Mouse (Mus musculus): Measurements from ENCODE around the gene Cpsf6.
A peak's percentile ranks its signal among the peaks of the same experiment; 100 is the strongest.
"Not testable (repeated sequence)": the region's sequence is repeated elsewhere in the genome, so short reads cannot be mapped to it uniquely, and the experiment has no call there.

The Cpsf6 gene

DNA sequence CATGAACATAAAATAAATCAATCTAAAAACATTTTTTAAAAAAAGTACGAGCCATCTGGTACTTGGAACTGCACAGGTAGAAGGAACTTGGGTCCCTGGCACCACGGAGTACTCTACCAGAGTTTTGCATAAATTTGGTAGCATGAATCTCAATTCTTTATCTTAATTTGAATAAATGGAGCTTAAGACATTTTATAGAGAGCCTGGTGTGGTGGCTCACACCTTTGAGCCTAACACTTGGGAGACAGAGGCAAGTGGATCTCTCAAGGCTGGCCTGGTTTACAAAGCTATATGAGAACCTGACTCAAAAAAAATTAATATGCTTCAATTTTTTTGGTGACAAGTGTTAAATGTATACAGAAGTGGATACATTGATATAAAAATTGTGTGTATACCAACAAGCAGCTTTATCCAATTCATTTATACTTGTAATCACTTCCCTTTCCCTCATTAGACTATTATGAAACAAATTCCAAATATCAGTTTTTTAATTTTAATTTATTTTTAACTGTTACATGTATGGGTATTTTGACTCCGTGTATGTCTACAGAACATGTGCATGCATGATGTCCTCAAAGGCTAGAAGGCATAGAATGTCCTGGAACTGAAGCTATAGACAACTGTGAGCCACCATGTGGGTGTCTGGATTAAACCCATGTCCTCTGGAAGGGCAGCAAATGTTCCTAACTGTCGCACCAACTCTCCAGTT is 20.6 kb upstream of the Cpsf6 start:
- no peak for DNase-seq (ENCODE audit: extremely low spot score, low spot score)

DNA sequence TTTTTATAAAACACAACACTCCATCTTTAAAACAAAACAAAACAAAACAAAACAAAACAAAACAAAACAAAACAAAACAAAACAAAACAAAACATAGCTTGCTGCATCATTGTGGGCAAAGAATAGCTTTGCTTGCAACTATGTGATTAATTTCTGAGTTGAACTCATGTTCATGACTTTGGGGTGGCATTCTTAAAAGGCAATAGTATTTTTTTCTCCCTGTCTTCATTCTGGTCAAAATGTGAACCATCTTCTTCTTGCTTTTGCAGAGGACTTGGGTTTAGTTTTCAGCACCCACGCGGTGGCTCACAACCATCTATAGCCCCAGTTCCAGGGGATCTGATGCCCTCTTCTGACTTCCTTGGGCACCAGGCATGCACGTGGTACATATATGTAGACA is 20.0 kb upstream of the Cpsf6 start:
- DNase-seq (ENCODE audit: extremely low spot score, low spot score): no peak

DNA sequence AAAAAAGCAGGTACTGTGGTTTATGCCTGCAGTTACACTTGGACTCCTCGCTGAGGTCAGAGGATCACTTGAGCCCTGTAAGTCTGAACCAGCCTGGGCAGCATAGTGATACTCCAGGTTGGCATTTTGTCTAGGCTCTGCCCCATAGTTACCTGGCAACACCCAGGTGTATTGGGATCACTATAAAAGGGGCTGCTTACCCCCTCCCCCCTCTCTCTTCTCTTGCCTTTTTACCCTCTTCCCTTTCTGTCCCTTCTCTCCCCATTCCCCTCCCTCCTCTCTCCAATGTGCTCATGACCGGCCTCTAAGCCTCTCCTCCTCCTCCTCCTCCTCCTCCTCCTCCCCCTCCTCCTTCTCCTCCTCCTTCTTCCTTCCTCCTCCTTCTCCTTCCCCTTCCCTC is 19.4 kb upstream of the Cpsf6 start:
- no peak for DNase-seq (ENCODE audit: extremely low spot score, low spot score)

DNA sequence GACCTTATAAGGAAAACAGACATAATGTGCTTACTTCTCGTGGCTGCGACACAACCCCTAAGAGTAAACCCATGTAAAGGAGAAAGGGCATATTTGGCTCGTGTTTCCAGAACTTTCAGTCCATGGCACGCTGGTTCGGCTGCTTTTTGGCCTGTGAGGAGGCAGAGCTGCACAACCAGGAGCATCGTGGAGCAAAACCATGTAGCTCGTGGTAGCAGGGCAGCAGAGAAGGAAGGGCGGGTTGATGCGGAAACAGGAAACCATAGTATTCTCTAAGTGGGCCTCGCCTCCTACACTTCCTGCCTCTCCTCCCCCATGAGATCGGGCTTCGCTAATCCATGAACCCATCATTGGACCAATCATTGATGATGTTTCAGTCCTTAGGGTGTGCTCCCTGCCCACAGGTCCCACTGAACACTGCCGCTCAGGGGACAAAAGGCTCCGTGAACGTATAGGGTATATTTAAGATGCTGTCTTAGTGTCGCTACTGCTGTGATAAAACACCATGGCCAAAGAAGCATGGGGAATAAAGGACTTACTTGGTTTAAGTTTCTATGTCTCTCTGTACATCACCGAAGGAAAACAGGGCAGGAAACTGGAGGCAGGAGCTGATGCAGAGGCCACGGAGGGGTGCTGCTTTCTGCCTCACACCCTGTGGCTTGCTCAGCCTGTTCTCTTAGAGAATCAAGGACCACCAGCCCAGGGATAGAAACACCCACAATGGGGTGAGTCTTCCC is 18.4 kb upstream of the Cpsf6 start:
- DNase-seq (ENCODE audit: extremely low spot score, low spot score): no peak

DNA sequence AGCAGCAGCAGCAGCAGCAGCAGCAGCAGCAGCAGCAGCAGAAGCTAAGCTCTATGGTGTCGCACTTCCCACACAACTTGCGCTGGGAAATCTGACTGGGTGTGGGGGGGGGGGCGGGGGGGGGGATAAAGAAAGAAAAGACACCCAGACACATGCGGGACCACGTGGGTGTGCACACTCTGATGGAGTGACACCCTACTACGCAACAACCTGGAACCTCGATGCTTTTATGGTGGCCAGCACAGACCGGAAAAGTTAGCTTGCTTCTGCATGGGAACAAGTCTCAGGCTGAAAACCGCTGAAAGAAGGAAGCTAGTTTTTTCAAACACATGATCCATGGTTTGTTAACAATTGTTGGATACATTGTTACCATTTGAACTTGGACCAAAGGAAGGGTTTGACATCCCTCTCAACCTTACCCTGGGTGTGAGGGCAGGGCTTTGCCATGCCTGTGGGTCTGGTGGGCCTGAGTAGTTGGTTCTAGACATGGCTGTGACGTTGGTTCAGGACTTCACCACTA is 17.4 kb upstream of the Cpsf6 start:
- no peak for DNase-seq (ENCODE audit: extremely low spot score, low spot score)

DNA sequence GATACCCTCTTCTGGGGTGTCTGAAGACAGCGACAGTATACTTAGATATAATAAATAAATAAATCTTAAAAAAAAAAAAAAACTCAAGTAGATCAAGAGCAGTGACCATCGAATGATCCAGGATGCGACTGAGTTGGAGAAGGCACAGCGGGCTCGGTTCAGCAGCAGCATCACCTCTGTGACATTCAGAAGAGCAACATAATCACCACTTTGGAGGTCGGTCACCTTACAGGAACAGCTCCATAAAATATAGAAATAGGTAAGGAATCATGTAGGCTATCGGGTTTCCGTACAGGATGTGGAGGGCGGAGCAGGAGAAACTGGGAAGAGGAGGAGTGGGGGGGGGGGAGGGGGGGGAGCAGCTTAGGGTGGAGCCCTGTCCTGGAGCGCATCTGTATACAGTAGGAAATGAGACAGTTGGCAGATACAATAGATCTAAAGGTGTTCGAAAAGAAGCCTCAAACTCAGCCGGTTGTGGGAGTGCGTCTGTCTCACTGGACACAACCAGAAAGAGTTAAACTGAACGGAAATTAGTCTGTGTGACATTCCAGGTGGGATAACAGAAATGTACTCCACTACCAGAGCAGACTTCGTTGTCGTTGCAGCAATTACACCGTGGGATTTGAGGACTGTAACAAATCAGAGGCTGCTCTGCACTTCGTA is 16.7 kb upstream of the Cpsf6 start:
- DNase-seq (ENCODE audit: extremely low spot score, low spot score): no peak

DNA sequence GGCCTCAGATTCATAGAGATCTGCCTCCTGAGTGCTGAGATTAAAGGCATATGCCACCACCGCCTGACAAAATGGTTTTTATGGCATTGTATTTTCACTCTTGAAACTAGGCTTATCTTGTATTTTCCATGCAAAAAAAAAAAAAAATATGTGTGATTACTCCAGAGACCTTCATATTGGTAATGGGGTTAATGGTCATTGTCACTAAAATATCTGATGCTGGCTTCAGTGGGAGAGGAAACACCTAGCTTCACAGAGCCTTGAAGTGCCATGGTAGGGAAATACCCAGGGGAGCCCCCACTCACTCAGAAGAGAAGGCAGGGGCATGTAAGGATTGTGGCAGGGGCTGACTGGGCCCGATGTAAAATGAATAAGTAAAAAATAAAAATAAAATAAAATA is 16.0 kb upstream of the Cpsf6 start:
- DNase-seq (ENCODE audit: extremely low spot score, low spot score): no peak

DNA sequence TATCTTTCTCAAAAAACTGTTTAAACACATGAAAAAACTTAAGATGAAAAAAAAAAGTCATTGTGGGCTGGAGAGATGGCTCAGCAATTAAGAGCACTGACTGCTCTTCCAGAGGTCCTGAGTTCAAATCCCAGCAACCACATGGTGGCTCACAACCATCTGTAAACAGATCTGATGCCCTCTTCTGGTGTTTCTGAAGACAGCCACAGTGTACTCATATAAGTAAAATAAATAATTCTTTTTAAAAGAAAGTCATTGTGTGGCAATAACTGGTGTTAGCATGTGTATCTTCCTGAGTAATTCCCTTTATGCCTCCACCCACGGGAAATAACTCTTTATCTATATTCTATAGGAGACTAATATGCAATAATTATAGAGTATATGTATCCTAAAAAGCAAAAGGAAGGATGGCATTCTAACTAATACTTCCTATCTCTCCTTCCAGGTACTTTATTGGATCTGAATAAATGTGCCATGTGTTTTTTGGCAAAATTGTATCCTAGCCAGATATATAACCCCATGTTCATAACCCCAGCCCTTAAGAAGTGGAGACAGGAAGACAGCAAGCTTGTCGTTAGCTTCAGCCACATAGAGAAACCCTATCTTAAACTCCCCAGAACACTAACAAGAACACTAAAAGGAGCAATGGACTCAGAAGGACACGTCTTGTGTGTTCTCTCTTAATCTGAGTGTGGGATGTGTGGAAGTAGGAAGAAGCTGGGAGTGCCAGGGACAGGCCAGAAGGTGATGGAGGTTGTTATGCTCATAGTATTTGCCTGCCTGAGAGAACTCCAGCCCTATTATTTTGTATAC is 15.1 kb upstream of the Cpsf6 start:
- no peak for DNase-seq (ENCODE audit: extremely low spot score, low spot score)

DNA sequence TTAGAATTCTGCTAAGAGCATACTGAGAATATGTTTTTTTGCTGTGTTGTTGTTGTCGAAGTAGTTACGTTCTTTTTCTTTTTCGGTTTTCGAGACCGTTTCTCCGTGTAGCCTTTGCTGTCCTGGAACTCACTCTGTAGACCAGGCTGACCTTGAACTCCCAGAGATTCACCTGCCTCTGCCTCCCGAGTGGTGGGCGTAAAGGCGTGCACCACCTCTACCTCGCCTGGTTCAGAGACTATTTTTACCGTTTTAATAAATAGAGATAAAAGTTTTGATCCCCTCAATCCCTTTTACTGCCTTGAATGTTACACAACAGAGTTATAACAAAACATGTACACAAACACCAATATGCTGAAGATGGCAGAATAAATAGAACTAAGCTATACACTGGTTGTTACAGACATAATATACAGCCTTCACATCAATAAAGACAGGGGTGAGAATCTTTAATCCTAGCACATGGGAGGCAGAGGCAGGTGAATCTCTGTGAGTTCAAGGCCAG is 14.1 kb upstream of the Cpsf6 start:
- DNase-seq (ENCODE audit: extremely low spot score, low spot score): no peak

DNA sequence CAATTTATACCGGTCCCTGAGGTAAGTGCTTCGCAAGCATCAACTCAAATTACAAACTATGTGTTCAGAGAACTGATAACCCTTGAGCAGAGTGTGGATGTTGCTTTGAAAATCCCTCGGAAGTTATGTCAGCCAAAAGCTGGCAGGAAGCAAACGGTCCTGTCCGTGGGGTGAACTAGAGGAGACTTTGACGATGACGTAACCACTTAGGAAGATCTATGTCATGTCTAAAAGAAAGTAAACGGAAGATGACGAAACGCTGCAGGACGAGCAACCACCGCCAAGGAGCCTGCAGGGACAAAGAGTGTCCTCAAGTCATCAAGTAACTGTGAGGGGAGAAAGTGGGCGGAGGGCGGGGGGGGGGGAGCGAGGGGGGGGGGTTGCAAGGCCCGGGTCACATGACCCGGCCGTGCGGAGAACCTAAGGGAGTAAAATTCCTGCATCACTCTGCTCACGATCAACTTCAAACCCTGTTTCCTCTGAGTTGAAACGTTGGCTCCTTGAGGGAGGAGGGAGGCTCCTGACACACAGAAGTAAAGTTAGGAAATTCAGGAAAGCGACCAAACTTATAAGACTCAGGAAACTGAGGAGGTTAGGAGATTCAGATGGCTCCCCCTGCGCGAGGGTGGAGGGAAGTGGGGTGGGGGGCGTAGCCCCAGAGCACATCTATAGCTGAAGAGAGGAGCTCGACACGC is 13.5 kb upstream of the Cpsf6 start:
- peak; percentile 63 for DNase-seq (ENCODE audit: extremely low spot score, low spot score)

DNA sequence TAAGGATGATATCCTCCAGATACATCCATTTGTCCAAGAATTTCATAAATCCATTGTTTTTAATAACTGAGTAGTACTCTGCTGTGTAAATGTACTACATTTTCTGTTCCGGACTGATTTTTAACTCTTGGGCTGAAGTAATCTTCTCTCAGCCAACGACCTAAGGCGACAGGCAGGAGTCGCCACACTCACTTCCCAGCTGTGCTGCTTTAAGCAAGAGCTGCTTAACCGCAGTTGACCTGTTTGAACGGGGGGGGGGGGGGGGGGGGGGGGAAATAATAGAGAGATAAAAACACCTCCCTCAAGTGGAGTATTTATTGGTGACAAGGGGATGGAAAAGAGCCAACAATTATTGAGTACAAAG is 13.0 kb upstream of the Cpsf6 start:
- no peak for DNase-seq (ENCODE audit: extremely low spot score, low spot score)

DNA sequence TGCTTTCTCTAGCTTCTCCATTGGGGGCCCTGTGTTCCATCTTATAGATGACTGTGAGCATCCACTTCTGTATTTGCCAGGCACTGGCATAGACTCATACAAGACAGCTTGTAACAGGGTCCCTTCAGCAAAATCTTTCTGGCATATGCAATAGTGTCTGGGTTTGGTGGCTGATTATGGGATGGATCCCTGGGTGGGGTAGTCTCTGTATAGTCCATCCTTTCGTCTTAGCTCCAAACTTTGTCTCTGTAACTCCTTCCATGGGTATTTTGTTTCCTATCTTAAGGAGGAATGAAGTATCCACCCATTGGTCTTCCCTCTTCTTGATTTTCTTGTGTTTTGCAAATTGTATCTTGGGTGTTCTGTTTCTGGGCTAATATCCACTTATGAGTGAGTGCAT is 12.6 kb upstream of the Cpsf6 start:
- DNase-seq (ENCODE audit: extremely low spot score, low spot score): not testable (repeated sequence)

DNA sequence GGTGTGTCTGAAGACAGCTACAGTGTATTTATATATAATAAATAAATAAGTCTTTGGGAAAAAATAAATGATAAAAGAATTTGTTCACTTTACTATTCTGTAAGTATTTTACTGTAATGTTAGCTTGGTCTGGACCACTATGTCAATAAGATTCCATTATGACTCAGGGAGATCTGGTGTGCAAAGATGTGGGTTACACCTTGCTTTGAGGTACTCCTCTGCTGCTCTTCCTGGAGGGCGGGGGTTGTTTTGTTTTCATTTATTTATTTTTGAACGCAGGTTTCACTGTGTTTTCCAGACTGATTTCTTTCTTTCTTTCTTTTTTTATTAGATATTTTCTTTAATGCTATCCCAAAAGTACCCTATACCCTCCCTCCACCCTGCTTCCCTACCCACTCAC is 12.0 kb upstream of the Cpsf6 start:
- no peak for DNase-seq (ENCODE audit: extremely low spot score, low spot score)

DNA sequence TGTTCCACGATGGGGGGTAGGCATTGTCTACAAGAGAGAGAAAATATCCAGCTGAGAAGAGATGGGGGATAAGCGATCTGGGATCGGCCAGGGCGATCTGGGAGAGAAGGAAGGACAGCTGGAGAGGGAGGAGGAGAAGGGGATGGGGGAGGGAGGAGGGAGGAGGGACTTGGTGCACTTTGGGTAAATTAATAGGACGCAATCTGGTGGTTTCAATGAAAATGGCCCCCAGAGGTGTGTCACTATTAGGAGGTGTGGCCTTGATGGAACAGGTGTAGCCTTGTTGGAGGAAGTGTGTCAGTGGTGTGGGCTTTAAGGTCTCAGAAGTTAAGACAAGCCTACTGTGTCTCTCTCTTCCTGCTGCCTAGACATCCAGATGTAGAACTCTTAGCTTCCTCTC is 11.2 kb upstream of the Cpsf6 start:
- DNase-seq (ENCODE audit: extremely low spot score, low spot score): no peak

DNA sequence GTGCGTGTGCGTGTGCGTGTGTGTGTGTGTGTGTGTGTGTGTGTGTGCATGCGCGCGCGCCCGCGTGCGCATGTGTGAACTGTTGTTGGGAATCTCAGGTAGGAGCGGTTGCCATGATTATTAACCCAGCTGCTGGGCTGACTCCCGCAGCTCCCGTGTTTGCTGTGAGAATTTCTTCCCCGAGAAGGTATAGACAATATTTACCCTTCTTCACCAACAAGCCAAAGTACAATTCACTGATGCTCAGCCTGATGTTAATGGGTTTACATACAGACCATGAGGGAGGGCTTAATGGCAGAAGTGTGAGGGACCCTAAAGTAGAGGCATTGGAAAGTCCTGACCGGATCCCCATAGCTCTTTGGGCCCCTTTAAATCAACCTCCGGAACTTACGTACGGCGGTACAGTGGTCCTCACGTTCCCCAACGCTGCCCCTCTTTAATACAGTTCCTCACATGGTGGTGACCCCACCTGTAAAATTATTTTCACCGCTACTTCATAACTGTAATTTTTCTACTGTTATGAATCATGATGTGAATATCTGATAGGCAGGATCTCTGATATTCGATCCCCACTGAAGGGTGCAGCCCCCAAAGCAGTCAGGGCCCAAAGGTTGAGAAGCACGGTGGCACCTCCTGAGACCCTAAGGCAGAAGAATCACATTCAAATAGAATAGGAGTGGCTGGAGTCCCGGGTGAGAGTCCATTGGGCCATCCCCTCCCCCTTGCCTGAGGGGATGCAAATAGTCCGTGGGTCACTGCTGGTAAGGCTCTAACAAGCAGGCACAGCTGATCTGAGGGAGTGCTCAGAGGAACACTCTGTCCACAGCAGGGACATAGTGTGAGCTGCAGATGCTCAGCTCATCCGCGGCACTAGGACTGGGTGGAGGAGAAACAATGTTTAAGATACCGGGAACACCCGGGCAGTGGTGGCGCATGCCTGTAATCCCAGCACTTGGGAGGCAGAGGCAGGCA is 10.4 kb upstream of the Cpsf6 start:
- no peak for DNase-seq (ENCODE audit: extremely low spot score, low spot score)

DNA sequence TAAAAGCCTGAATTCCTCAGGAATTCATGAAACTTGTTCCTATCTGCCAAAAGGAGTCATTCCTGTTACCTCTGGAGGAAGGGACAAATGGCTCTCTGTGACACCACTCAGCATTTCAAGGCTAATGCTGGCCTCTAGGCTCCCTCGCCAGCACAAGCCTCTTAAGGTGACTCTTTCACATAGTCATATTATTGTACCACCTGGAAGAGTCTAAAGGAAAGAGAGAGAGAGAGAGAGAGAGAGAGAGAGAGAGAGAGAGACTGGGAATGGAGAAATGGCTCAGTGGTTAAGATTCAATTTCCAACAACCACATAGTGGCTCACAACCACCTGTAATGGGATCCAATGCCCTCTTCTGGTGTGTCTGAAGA is 9.5 kb upstream of the Cpsf6 start:
- no peak for DNase-seq (ENCODE audit: extremely low spot score, low spot score)

DNA sequence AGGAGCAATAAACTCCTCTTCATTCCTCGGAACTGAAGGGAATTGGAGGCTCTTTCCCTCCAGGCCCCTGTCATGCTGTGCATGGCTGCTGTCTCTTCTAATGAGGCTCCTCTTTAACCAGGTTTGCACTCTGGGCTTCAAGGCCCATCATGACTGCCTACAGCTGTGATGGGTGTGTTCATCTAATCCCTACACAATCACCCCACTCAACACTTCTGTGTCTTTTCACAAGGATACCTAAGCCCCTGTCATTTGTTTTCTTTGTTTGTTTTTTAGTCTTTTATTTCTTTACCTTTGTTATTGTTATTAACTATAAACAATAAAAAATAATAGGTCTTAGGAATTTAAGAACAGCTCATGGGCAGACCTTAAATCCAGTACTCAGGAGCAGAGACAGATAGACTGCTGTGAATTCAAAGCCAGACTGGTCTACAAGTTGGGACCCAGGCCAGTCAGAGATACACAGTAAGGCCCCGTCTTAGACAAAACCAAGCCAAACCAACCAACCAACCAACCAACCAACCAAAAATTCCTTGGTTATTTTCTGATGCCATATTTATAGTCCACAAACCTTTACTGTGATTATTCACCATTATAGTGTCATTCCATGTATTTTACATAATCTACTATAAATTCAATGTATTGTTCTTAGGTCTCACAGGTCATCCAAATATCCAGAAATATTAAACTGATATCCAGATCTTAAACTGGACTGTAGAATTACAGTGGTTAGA is 9.0 kb upstream of the Cpsf6 start:
- no peak for DNase-seq (ENCODE audit: extremely low spot score, low spot score)

DNA sequence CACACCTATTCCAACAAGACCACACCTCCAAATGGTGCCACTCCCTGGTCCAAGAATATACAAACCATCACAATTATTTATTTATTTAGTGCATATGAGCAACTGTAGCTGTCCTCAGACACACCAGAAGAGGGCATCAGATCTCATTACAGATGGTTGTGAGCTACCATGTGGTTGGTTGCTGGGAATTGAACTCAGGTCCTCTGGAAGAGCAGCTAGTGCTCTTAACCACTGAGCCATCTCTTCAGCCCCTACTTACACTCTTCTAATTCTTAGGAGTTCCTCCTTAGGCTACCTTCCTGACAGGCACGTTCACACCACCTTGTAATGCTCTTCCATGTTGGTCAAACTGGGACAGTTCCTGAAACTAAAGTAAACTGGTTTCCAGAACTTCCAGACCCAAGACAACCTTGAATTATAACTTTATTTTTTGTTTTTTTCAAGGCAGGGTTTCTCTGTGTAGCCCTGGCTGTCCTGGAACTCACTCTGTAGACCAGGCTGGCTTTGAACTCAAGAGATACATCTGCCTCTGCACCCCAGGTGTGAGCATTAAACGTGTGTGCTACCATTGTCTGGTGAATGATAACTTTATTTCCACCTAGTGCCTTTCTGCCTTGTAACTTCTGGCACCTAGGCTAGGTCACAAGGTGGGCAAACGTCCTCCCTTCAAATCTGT is 8.3 kb upstream of the Cpsf6 start:
- not testable (repeated sequence) for DNase-seq (ENCODE audit: extremely low spot score, low spot score)
